Mouse (Mus musculus) kidney, adult 2 months (tissue): ENCODE data around the gene M1ap. TPM values are rescaled to one million over a fixed set of nuclear protein-coding genes. Genes with fewer than 3 reads are reported as not detected.
A peak's percentile ranks its signal among the peaks of the same experiment; 100 is the strongest.

ENCODE experiments used
- DNase-seq: peaks from one replicate; pipeline ENCODE4 v3.0.0; 2021
- H3K27ac ChIP-seq: fragments of 200-500 bp; 2 replicates; pipeline ENCODE4 v1.5.1; 2012; ENCODE audit warnings: low read depth, low read length, control low read depth, inconsistent platforms; ENCODE audit not compliant: insufficient read depth
- H3K27me3 ChIP-seq: fragments of 200-500 bp; replicated peaks from 2 replicates; pipeline ENCODE4 v1.6.1; 2012; ENCODE audit warnings: mild to moderate bottlenecking, moderate library complexity, low read length, inconsistent platforms; ENCODE audit not compliant: control insufficient read depth, insufficient read depth
- H3K36me3 ChIP-seq: fragments of 200-500 bp; 2 replicates; pipeline ENCODE4 v1.6.1; 2012; ENCODE audit warnings: mild to moderate bottlenecking, moderate library complexity, low read length, inconsistent platforms; ENCODE audit not compliant: control insufficient read depth, insufficient read depth
- H3K4me1 ChIP-seq: fragments of 200-500 bp; 2 replicates; pipeline ENCODE4 v1.6.1; 2011; ENCODE audit warnings: low read length; ENCODE audit not compliant: control insufficient read depth, insufficient read depth
- H3K4me3 ChIP-seq: fragments of 200-500 bp; 2 replicates; pipeline ENCODE4 v1.5.1; 2011; ENCODE audit warnings: mild to moderate bottlenecking, low read depth, low read length, control low read depth; ENCODE audit not compliant: insufficient read depth
- CTCF ChIP-seq: fragments of 200-500 bp; conservative IDR thresholded peaks from 2 replicates; pipeline ENCODE4 v1.5.1; 2011; ENCODE audit warnings: low read depth, mild to moderate bottlenecking, control low read depth, low read length, moderate library complexity, mixed read lengths; ENCODE audit not compliant: insufficient read depth, insufficient read length
- POLR2A ChIP-seq: fragments of 200-500 bp; IDR thresholded peaks from one replicate; pipeline ENCODE4 v1.6.1; 2011; ENCODE audit warnings: low read depth, low read length, control low read depth
- WGBS: fragments of 180-500 bp; shearing (Covaris S2); methylation state at CpG from one replicate; pipeline ENCODE4 v1.1.7; 2018; 5-methylcytosine and 5-hydroxymethylcytosine counted together
- polyA plus RNA-seq: library from polyadenylated mRNA; depleted of rRNA; stranded (reverse); fragments of >200 nt; gene quantifications from 2 replicates; pipeline ENCODE4 v1.2.3, GENCODE M21; 2012

The M1ap gene
- polyA plus RNA-seq, 1 experiment, result 0.16 TPM

DNA sequence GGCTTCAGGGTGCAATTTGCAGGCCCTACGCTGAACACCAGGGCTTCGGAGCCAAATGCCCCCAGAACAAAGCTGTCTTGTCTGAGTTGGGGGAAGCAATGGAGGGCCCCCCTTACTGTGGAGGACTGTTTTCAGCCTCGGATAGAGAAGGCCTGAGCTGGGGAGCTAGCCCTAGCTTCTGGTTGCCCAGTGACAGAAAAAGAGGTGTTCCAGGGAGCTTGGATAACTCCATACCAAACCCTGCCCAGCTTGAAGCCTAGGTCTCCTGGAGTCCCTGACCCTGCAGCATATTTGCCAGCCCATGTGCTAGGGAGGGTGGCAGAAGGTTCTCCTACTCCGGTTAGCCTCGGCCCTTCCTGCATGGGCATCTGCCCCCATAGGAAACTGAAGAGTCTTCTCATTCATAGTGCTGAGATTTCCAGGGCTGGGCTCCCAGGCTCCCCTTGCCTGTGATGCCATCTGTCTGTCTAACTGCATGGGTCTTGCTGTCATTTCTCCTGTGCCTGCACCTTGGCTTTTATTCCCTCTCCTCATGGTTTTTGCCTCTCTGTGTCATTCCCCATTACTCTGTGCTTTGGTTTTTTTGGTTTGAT lies 87.9 kb downstream of the M1ap start:
- no peak overlapping the region for H3K27ac ChIP-seq
- WGBS, result 48% methylated on average over 5 of the region's 5 CpGs

DNA sequence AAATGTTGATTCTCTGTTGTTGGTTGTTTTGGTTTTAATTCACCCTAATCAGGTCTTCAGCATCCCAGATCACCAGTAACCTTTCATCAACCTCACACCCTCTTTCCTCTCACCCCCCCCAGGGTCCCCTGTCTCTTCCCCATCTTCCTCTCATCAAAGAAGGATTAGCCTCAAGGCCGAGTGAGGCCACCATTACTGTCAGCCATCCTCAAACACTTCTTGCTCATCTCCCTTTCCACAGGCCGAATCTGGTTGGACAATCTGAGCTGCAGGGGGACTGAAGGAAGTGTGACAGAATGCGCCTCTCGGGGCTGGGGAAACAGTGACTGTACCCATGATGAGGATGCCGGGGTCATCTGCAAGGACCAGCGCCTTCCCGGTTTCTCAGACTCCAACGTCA lies 90.5 kb downstream of the M1ap start:
- Histone ChIP-seq H3K36me3 (no peaks in the 10 kb centered on the region), H3K27ac (no peak overlapping the region), H3K27me3 (no peaks in the 10 kb centered on the region), H3K4me3 (no peak overlapping the region), H3K4me1 (peaks cover 2% of the 10 kb centered on the region; the same call in 1 of the 2 replicates)
- no peak for TF ChIP-seq CTCF
- no peak for TF ChIP-seq POLR2A
- DNase-seq, result no peak
- 88% methylated on average over 8 of the region's 8 CpGs for WGBS

More for the DNA sequence above, 87.9 kb downstream of the M1ap start:
- Histone ChIP-seq H3K4me1 (peaks cover 2% of the 10 kb centered on the region; the same call in 1 of the 2 replicates), H3K27me3 (no peaks in the 10 kb centered on the region), H3K4me3 (peak overlapping the region; percentile 66), H3K36me3 (no peaks in the 10 kb centered on the region)
- TF ChIP-seq POLR2A (no peak), CTCF (no peak)
- no peak for DNase-seq

DNA sequence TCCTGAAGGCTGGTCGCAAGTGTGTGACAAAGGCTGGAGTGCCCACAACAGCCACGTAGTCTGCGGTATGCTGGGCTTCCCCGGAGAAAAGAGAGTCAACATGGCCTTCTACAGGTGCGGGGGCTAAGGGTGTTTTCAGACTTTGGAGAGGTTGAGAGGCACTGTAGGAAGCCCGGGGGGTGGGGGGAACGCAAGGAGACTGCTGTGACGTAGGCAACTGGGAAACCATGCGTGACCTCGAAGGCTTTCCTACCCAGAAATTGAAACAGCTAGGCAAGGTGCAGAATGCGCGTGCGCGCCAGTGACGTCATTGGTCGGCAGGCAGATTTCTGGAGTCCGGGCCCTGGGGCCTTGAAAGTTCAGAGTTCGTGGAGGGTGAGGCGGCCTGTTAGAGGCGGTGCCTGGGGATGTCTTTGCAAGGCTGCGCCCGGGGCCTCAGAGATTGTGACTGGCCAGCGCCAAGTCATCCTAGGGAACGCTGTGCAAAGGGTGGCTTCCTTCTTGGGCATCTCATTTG lies 91.9 kb downstream of the M1ap start:
- no peak overlapping the region for H3K27ac ChIP-seq
- H3K4me1 ChIP-seq, result peaks cover 2% of the 10 kb centered on the region; the same call in 1 of the 2 replicates
- peak overlapping the region; percentile 24; the same call in 1 of the 2 replicates for H3K4me3 ChIP-seq
- H3K36me3 ChIP-seq, result no peaks in the 10 kb centered on the region
- 15% methylated on average over 24 of the region's 24 CpGs for WGBS
- TF ChIP-seq POLR2A, result no peak
- peak; percentile 97 for DNase-seq
- H3K27me3 ChIP-seq, result no peaks in the 10 kb centered on the region

DNA sequence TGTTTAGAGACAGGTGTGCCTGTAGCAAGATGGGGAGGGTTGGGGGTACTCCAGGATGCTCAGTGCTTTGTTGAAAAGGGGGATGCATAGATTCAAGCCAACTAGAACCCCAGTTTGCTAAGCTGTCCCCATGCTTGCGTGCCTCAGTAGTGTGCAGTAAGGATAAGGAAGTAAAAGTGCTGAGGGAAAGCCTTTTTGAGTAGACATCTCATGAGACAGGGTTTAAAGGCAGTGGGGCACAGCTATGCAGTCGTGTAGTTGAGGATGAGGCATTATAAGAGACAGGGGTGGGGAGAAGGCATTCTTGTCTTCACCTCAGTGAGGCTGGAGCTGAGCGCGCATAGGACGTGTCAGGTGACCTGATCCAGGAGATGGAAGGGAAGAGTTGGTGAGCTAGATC lies 93.9 kb downstream of the M1ap start:
- 89% methylated on average over 5 of the region's 5 CpGs for WGBS
- H3K27me3 ChIP-seq, result no peaks in the 10 kb centered on the region
- H3K36me3 ChIP-seq, result no peaks in the 10 kb centered on the region
- H3K27ac ChIP-seq, result no peak overlapping the region
- H3K4me3 ChIP-seq, result no peak overlapping the region
- H3K4me1 ChIP-seq, result peaks cover 2% of the 10 kb centered on the region; the same call in 1 of the 2 replicates
- TF ChIP-seq CTCF (no peak), POLR2A (no peak)
- DNase-seq, result no peak

DNA sequence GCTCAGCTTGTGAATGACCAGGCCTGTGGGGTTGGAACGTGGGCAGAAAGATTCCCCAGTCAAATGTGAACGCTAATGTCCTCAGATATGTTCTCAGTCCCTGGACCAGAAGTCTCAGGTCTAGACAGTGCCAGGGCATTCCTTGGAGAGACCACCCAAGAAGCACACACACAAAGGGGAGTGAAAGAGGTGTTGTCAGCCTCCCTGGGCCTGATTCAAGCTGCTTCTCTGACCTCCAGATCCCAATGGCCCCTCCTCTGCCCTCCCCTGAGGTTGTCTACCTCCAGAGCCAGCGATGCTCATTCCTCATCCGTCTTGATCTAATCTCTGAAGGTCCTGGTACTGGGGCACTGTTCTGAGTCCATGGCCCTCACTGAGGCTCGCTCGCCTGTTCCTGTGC lies 96.9 kb downstream of the M1ap start:
- no peak for TF ChIP-seq CTCF
- TF ChIP-seq POLR2A, result no peak
- DNase-seq, result no peak
- Histone ChIP-seq H3K4me3 (no peak overlapping the region), H3K36me3 (no peaks in the 10 kb centered on the region), H3K27me3 (no peaks in the 10 kb centered on the region), H3K27ac (no peak overlapping the region), H3K4me1 (no peaks in the 10 kb centered on the region)
- 79% methylated on average over 6 of the region's 6 CpGs for WGBS

DNA sequence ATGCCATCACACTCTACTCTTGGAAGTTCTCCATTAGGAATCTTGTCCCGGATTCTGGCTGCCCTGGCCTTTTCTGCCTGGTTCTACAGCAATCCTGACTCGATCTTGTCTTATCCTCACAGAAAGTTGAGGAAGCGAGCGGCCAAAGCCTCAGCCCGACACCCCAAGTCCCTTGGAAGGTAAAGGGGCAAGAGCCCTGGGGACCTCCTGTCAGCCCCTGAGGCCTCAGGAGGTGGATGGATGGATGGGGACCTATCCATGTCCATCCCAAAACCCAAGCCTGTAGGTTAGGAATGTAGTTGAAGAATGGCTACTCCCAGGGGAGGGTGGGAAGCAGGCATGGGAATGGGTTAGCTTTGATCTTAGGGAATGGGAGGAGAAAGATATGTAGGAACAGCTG lies 97.3 kb downstream of the M1ap start:
- DNase-seq, result no peak
- H3K27me3 ChIP-seq, result no peaks in the 10 kb centered on the region
- TF ChIP-seq POLR2A, result no peak
- no peak for TF ChIP-seq CTCF
- H3K4me3 ChIP-seq, result no peak overlapping the region
- no peak overlapping the region for H3K27ac ChIP-seq
- H3K36me3 ChIP-seq, result no peaks in the 10 kb centered on the region
- no peaks in the 10 kb centered on the region for H3K4me1 ChIP-seq
- 88% methylated on average over 5 of the region's 5 CpGs for WGBS

DNA sequence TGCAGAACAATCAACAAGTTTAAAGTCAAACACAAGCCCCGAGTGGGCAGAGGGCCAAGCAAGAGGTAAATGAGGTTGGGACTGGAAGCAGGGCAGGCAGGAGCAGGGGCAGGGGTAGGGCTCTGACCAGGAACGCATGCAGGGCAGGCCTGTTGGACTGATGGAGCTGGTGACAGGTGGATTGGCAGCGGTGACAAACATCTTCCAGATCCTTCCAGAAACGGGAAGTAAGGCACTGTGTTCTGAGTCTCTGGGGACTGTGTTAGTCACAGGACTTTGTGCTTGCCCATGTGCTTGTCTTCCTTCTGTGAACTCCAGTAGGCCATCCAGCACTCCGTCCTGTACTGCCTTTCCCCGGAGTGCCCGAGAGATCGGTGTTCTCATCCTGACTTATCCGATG lies 98.0 kb downstream of the M1ap start:
- TF ChIP-seq POLR2A (no peak), CTCF (no peak)
- Histone ChIP-seq H3K4me3 (no peak overlapping the region), H3K27me3 (no peaks in the 10 kb centered on the region), H3K27ac (no peak overlapping the region), H3K4me1 (no peaks in the 10 kb centered on the region), H3K36me3 (no peaks in the 10 kb centered on the region)
- DNase-seq, result peak; percentile 21
- WGBS, result 67% methylated on average over 9 of the region's 9 CpGs

DNA sequence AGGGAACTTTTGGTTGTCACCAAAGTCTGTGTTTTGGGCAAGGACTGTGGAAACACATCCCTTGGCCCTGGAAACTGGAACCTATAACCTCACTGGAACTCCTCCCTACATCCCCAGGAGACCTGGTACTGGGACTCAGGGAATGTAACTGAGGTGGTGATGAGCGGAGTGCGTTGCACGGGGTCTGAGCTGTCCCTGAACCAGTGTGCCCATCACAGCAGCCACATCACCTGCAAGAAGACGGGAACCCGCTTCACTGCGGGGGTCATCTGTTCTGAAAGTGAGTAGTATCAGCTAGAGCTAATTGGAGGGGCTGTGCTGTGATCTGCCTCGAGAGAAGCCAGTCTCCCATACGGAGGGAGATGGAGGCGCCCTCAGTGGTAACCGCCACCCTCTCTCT lies 102.7 kb downstream of the M1ap start:
- Histone ChIP-seq H3K27ac (no peak overlapping the region), H3K27me3 (no peaks in the 10 kb centered on the region), H3K4me3 (no peak overlapping the region), H3K36me3 (no peaks in the 10 kb centered on the region), H3K4me1 (peaks cover 5% of the 10 kb centered on the region)
- DNase-seq, result no peak
- WGBS, result 79% methylated on average over 10 of the region's 10 CpGs
- TF ChIP-seq CTCF, result no peak
